Mouse (Mus musculus): ENCODE measurements around the gene Zfp653. TPM values are rescaled to one million over a fixed set of nuclear protein-coding genes. Genes with fewer than 3 reads are reported as not detected.

Gene Zfp653
- total and polyA plus RNA-seq, 3 experiments = 9.0 to 11.4 (median 10.4) TPM

DNA sequence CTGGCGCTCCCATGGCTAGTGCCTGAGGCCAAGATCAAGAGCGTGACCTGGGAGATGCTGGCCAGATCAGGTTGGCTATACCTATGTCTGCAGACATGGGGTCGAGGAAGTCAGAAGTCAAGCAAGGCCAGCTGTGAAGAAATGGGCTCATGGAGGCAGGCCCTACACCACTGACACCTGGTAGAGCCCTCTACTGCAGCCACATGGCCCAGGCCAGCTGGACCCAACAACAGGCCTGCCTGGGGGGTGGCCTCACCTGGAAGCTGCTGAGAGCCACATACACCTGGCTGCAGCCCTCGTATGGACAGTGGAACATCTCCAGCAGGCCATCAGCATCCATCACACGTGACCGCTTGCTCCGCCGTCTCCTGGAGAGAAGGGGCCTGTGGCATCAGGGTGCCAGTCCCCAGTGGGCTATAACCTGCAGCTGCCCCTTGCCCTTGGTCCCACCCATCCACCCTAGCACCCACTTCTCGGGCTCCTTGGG is 14.1 kb downstream of the Zfp653 start:
- peaks cover 42 to 68% of the 10 kb centered on the region in 2 experiments for H3K36me3 ChIP-seq (replicated peaks in 1 of 2; ENCODE audit: control insufficient read depth in 1 of 2, insufficient read depth in 1 of 2, low read length in 1 of 2)
- in situ Hi-C loops (cut with MboI; ENCODE audit: low pct_ligation_motif_present, low pct_unique_long_range_greater_than_20kb, low sequenced_read_pairs) (no loop called here), dilution Hi-C loops (cut with MboI; ENCODE audit: extremely low pct_ligation_motif_present, extremely low pct_unique_long_range_greater_than_20kb, low sequenced_read_pairs) (no loop called here)
- H3K9me3 ChIP-seq (replicated peaks; ENCODE audit: low read length) = no peaks in the 10 kb centered on the region
- H3K9ac ChIP-seq (ENCODE audit: insufficient read depth, low read depth) = no peak overlapping the region
- no peak for TF ChIP-seq MXI1 (IDR thresholded peaks at IDR 0.05; ENCODE audit: low read depth, low read length)
- no peaks in the 10 kb centered on the region for H3K79me2 ChIP-seq (replicated peaks; ENCODE audit: control insufficient read depth, extremely low read depth, insufficient read depth, poor library complexity, severe bottlenecking)
- H3K27ac ChIP-seq (ENCODE audit: insufficient read depth, low read depth) = no peak overlapping the region
- no peaks in the 10 kb centered on the region for H3K27me3 ChIP-seq (replicated peaks)
- H3K4me3 ChIP-seq (replicated peaks in 1 of 3; ENCODE audit: low read depth in 2 of 3, low read length in 2 of 3, poor library complexity in 1 of 3) = no peak overlapping the region
- no peak for DNase-seq (ENCODE audit: extremely low read depth)
- H3K4me1 ChIP-seq (ENCODE audit: control insufficient read depth in 1 of 2, insufficient read depth in 2 of 2) = no peaks in the 10 kb centered on the region
- H3K4me2 ChIP-seq (ENCODE audit: insufficient read depth, low read depth, poor library complexity, severe bottlenecking) = no peak overlapping the region

GRCm38 (mm10) chr9:22056303-22056910 is 14.8 kb downstream of the Zfp653 start:
- Histone ChIP-seq H3K27ac (ENCODE audit: insufficient read depth, low read depth) (no peak overlapping the region), H3K4me3 (replicated peaks in 1 of 3; ENCODE audit: low read depth in 2 of 3, low read length in 2 of 3, poor library complexity in 1 of 3) (no peak overlapping the region), H3K36me3 (replicated peaks in 1 of 2; ENCODE audit: control insufficient read depth in 1 of 2, insufficient read depth in 1 of 2, low read length in 1 of 2) (peaks cover 37 to 63% of the 10 kb centered on the region in 2 experiments), H3K79me2 (replicated peaks; ENCODE audit: control insufficient read depth, extremely low read depth, insufficient read depth, poor library complexity, severe bottlenecking) (no peaks in the 10 kb centered on the region), H3K4me1 (ENCODE audit: control insufficient read depth in 1 of 2, insufficient read depth in 2 of 2) (no peaks in the 10 kb centered on the region), H3K4me2 (ENCODE audit: insufficient read depth, low read depth, poor library complexity, severe bottlenecking) (no peak overlapping the region), H3K27me3 (replicated peaks) (no peaks in the 10 kb centered on the region), H3K9me3 (replicated peaks; ENCODE audit: low read length) (no peaks in the 10 kb centered on the region), H3K9ac (ENCODE audit: insufficient read depth, low read depth) (no peak overlapping the region)
- dilution Hi-C loops (cut with MboI; ENCODE audit: extremely low pct_ligation_motif_present, extremely low pct_unique_long_range_greater_than_20kb, low sequenced_read_pairs) (no loop called here), in situ Hi-C loops (cut with MboI; ENCODE audit: low pct_ligation_motif_present, low pct_unique_long_range_greater_than_20kb, low sequenced_read_pairs) (no loop called here)
- TF ChIP-seq TBP (conservative IDR thresholded peaks at IDR 0.05; ENCODE audit: low read depth, low read length) (no peak), RAD21 (IDR thresholded peaks at IDR 0.05; ENCODE audit: low read depth, low read length) (no peak), HCFC1 (IDR thresholded peaks at IDR 0.05; ENCODE audit: low read depth, low read length) (no peak), SMC3 (IDR thresholded peaks at IDR 0.05; ENCODE audit: low read depth, low read length) (no peak), E2F4 (IDR thresholded peaks at IDR 0.05; ENCODE audit: insufficient replicate concordance, low read depth, low read length) (no peak), MEF2A (IDR thresholded peaks at IDR 0.05; ENCODE audit: borderline replicate concordance, low read depth, low read length) (no peak), SIN3A (IDR thresholded peaks at IDR 0.05; ENCODE audit: low read length) (no peak), CHD2 (IDR thresholded peaks at IDR 0.05; ENCODE audit: low read length) (no peak), USF1 (IDR thresholded peaks at IDR 0.05; ENCODE audit: low read depth, low read length) (no peak), NELFE (IDR thresholded peaks at IDR 0.05; ENCODE audit: low read depth, low read length) (no peak), TCF12 (IDR thresholded peaks at IDR 0.05; ENCODE audit: low read depth, low read length) (no peak), JUN (IDR thresholded peaks at IDR 0.05; ENCODE audit: insufficient read depth, low read depth, low read length) (no peak), ZC3H11A (IDR thresholded peaks at IDR 0.05; ENCODE audit: low read depth, low read length) (no peak)
- DNase-seq (ENCODE audit: extremely low read depth) = no peak
